Mouse (Mus musculus) liver, adult 2 months (tissue): ENCODE results near the gene Myo16.

ENCODE experiments used
- CTCF ChIP-seq: fragments of 200-500 bp; IDR thresholded peaks from 2 replicates; pipeline ENCODE4 v1.5.1; 2011; ENCODE audit warnings: low read depth, low read length, control low read depth
- POLR2A ChIP-seq: fragments of 200-500 bp; IDR thresholded peaks from 2 replicates; pipeline ENCODE4 v1.6.1; 2011; ENCODE audit warnings: low read length, control low read depth; ENCODE audit not compliant: insufficient read depth; ENCODE audit errors: extremely low read depth

DNA sequence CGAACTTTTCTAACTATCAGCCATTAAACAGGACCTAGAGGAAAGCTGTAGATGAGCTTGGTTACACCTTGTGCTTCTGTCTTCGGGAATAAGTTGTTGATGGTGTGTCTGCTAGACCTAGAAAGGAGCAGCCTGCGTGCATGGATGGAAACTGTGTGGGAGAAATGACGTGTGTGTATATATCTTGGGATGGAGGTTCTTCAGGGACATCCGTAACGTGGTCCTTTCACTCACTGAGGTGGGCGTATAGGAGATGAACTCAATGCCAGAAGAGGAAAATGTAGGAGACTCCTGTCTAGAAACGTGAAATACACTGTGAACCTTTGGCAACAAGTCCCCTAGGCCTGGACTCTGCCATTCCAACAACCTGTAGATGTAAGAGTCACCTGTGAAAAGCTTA lies 392.8 kb downstream of the Myo16 start:
- no peak for TF ChIP-seq CTCF
- TF ChIP-seq POLR2A: no peak
